Mouse (Mus musculus) layer of hippocampus, adult 18-20 months (tissue): ENCODE results near the gene Serpina3i. TPM values are rescaled to one million over a fixed set of nuclear protein-coding genes. Genes with fewer than 3 reads are reported as not detected.
"Not testable (repeated sequence)": the region's sequence is repeated elsewhere in the genome, so short reads cannot be mapped to it uniquely, and the experiment has no call there.

Experiments used
- DNase-seq, 2 experiments: peaks; one replicate each; pipeline ENCODE4 v3.0.0; 2022; ENCODE audit warnings: low spot score in 2 of 2
- long read RNA-seq: library from polyadenylated mRNA; stranded (forward); transcript quantifications from one replicate; pipeline ENCODE4 v2.0.0, GENCODE M21; 2021
- total RNA-seq, 2 experiments: library from RNA; stranded (reverse); gene quantifications; 2 replicates each; pipeline ENCODE4 v1.2.3; 2021

The Serpina3i gene
- under 1 TPM; 0.79 to 0.84 TPM for total RNA-seq
- long read RNA-seq = 0 reads

DNA sequence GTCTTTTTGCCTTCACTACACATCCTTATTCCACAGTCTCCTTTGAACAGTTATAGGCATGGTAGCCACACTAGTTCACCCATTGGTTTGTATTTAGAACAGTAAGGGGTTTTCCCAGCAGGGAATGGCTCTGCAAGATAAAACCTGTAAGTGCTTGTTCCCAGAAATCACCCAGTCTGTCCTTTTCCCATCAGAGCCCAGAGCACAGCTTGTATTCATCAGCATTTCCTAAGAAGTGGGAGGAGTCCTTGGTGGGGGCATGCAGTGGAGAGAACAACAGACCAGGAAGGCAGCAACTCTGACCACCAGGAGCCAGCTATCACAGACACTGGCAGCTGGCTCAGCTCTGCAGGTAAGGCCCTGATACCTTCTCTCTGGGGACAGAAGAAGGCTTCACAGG is at the start of gene Serpina3i:
Gene Serpina3i (plus strand): TSS at position 260 of the 400 bp plus-strand sequence.
- DNase-seq = no peak

DNA sequence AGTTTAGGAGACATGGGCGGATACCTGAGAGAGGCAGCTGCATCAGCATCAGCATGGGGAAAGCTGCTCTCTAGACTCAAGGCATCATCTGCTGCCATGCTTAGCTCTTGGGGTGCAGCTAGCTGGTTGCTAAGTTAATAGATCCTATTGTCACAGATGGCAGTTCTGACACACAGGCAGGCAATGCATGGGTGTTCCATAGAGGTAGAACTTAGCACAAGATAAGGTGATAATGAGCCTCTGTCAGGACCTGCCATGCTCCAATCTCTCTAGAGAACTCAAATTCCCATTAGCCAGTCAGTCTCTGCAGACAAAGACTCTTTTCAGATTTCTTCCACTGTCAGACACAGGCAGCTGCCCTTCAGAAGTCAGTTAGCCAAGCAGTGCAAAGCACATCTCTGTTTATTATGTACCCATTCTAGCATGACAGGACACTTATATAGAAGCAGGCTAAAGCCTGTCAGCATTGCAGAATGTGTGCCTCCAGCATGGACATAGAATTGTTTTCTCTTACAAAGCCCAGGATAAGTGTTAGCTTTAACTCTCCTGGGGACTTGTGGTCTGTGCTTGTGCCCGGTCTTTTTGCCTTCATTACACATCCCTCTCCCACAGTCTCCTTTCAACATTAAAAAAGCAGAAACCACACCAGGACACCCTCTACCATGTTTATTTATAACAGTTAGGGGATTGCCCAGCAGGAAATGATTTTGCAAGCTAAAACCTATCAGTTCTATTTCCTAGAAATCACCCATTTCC is 49.1 kb upstream of the Serpina3i start:
- DNase-seq = peak in 1 of 2 experiments; percentile 51

DNA sequence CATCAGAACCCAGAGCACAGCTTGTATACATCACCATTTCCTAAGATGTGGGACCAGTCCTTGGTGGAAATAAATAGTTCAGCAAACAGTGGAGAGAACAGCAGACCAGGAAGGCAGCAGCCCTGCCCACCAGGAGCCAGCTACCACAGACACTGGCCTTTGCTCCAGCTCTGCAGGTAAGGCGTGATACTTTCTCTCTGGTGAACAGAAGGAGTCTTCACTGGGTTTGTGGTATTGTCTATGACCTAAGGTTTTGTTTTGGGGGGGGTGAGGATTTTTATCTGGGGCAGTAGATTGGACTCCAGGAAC is 48.5 kb upstream of the Serpina3i start, which contains the start of gene Serpina3f:
Gene Serpina3f (plus strand): TSS at position 100 of the 309 bp plus-strand sequence.
- no peak for DNase-seq

DNA sequence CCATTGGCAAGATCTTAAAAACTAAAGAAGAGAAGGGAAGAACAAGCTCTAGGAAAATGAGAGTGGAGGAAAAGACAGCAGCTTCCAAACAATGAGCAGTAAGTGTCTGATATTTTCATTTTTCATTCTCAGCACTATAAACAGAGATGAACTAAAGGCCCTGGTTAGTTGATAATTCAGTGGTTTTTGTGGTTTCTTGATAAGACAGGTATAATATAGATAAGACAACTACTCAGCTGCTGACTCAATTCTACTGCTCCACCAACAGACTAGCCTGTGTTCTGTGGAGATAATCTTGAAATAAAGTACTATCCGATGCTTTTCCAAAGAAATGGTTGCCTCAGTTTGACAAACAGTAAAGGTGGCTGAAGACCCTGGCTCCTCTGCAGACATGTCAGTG is 47.7 kb upstream of the Serpina3i start:
- no peak for DNase-seq

DNA sequence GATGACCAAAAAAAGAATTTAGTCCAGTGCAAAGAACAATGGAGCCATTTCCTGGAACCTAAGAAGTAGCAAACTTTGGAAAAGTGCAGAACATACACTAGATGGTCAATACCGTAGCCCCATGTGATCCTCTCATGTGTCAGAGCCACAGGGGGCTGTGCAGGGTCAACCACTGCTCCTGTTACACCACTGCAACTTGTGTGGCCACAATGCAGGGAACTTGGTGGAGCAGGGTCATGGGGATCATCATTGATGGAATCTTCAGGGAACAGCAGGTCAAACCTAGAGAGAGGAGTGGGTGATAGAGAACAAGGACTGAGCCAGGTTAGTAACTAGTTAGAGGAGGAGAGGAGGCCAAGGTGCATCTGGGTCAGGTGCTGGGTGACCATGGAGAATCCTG is 41.3 kb upstream of the Serpina3i start:
- no peak for DNase-seq

DNA sequence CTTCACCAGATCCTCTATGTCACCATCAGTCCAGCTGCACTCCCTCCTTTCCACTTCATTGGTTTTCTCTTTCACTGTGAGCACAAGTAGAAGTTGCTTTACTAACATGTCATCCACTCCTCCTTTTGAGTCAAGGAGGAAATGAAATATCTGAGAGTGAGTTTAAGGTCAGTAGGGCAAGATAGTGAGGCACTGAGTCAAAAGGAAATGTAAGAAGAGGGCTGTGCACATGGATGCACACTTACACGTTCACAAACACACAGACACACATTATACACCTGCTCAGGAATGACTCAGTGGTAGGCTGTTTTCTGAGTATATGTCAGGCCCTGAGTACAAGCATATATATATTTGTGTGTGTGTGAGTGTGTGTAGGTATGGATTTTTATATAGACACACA is 39.2 kb upstream of the Serpina3i start:
- no peak for DNase-seq

DNA sequence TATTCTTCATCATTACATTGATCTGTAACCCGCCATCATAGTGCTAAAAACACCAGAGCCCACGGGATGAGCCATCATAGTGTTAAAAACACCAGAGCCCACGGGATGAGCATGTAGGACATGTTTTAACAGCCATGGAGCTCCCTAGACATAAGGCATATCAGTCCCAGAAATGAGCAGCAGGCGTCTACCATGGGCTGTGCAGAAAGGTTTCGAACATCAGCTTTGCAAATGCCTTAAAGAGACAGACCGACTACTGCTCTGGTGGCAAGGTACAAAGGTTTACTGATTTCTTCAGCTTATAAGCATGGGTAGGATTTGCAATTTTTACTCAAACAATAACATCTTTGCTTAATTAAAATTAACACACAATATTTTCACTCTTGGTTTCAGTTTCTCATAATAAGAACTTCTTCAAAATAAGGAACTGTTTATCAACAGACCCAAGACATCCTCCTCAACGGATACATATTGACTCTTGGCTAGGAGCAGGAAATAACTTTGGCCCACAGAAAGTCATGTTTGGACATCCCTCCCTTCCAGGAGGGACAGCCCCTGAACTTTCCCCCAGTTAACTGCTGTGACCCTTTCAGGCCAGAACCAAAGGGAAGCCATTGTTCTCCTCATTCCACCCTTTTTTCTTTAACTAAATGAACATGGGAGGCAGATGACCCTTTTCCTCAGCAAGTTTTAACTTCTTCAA is 38.2 kb upstream of the Serpina3i start:
- no peak for DNase-seq

DNA sequence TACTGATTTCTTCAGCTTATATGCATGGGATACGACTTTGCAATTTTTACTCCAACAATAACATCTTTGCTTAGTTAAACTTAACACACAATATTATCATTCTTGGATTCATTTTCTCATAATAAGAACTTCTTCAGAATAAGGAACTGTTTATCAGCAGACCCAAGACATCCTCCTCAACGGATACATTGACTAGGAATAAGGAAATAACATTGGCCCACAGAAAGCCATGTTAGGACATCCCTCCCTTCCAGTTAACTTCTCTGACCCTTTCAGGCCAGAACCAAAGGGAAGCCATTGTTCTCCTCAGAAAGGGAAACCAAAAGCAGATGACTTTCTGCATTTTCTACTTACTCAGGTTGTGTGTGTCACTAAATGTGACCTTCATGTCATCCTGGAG is 32.2 kb upstream of the Serpina3i start:
- DNase-seq = no peak

DNA sequence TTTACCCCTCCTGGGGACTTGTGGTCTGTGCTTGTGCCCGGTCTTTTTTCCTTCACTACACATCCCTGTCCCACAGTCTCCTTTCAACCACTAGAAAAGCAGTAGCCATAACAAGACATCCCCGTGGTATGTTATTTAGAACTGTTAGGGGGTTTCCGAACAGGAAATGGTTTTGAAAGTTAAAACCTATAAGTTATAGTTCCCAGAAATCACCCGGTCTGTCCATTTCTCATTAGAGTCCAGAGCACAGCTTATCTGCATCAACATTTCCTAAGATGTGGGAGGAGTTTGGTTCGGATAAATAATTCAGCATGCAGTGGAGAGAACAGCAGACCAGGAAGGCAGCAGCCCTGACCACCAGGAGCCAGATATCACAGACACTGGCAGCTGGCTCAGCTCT is 27.0 kb upstream of the Serpina3i start, which contains the start of gene Serpina3g:
Gene Serpina3g (plus strand): TSS at position 331 of the 400 bp plus-strand sequence.
- DNase-seq = no peak

DNA sequence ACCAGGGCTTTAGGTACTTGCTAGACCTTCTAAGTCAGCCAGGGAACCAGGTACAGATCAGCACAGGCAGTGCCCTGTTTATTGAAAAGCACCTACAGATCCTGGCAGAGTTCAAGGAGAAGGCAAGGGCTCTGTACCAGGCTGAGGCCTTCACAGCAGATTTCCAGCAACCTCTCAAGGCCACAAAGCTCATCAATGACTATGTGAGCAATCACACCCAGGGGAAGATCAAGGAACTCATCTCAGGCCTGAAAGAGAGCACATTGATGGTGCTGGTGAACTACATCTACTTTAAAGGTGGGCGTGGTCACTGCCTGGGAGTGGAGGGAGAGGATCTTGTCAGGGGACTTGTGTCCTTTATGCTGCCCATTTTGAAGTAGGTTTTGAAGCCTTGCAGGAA is 24.9 kb upstream of the Serpina3i start:
- not testable (repeated sequence) for DNase-seq

DNA sequence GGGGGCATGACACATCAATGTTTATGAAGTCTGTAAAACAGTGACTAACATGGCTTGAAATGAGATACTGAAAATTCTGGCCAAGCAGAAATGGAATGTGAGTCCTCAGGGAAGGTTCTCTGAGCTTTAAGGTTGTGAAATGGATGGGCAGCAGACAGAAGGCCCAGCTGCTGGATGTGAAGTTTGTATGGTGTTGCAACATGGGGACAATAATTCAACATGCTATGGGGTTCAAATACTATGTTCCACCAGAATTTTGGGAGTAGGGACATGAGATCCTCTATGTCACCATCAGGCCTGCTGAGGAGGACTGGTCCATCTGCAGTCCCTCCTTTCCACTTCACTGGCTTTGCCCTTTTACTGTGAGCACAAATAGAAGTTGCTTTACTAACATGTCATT is 19.6 kb upstream of the Serpina3i start:
- DNase-seq = no peak

DNA sequence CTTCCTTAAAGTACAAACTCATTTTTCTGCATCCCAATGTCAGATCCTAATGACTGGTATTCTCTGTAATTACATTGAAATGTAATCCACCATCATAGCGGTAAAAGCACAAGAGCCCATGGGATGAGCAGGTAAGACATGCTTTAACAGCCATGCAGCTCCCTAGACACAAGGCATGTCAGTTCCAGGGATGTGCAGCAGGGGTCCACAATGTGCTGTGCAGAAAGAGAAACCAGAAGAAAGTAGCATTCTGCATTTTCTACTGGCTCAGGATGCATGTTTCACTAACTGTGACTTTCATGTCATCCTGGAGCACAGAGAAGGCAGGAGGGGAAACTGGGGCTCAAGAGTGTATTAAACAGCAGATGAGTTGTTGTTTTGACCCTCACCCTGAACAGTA is 17.8 kb upstream of the Serpina3i start:
- DNase-seq = peak; percentile 14 to 54

DNA sequence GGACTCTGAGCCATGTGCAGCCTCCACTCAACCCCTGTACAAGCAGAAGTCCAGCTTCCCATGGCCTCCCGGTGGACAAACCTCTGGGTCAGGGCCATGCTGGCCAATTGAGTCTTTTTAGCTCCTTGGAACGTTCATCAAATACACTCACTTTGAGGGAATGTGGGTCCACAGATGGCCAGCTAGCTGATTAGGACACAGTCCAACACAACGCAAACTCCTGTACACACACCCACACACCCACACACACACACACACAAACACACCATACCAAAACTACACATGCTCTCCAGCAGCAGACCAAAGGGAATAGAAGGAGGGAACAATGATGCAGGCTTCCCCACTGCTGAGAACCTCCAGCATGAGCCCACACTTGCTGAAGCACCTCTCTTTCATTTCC is 17.3 kb upstream of the Serpina3i start:
- peak; percentile 6 to 37 for DNase-seq

DNA sequence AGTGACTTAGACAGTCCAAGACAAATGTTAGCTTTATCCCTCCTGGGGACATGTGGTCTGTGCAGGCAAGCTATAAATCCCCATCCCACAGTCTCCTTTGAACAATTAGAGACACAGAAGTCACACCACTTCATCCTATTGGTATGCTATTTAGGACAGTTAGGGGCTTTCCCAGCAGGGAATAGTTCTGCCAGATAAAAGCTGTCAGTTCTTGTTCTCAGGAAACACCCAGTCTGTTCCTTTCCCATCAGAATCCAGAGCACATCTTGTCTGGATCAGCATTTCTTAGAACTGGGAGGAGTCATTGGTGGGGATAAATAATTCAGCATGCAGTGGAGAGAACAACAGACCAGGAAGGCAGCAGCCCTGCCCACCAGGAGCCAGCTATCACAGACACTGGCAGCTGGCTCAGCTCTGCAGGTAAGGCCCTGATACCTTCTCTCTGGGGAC is 15.3 kb upstream of the Serpina3i start:
- DNase-seq = peak in 1 of 2 experiments; percentile 34

DNA sequence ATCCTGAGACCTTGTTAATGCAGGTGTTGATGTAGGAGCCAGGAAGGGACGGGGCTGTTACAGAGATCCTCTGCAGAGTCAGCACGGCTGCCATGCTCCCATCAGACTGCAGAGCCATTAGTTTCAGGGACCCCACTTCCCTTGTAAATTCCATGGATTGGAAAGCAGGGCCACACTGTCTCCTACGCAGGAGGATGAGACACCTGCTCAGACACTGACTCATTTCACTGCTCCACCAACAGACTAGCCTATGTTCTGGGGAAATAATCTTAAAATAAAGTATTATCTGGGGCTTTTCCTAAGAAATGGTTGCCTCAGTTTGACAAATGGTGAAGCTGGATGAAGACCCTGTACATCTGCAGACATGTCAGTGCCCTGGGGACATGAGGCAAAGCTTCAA is 14.7 kb upstream of the Serpina3i start:
- DNase-seq = peak; percentile 7 to 35

DNA sequence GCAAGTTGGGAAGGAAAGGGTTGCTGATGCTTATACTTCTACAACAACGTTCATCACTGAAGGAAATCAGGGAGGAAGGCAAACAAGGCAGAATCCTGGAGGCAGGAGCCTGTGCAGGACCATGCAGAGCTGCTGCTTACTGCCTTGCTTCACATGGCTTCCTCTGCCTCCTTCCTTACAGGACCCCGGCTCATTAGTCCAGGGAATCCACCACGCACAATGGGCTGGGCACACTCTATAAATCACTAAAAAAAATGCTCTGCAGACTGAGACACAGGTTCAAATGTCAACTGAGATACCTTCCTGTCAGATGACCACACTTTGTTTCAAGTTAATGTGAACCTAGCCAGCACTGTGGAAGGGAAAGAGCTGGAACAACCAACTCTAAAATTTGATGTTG is 1.9 kb upstream of the Serpina3i start:
- no peak for DNase-seq

DNA sequence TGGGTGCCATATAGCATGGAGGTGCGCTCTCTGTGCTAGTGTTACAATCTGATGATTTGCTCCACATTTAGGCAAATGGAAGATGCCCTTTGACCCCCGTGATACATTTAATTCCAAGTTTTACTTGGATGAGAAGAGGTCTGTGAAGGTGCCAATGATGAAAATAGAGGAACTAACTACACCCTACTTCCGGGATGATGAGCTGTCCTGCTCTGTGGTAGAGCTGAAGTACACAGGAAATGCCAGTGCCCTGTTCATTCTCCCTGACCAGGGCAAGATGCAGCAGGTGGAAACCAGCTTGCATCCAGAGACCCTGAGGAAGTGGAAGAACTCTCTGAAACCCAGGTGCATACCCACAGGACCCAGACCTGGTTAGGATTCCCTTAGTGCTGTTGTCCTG is 3.5 kb downstream of the Serpina3i start:
- no peak for DNase-seq

DNA sequence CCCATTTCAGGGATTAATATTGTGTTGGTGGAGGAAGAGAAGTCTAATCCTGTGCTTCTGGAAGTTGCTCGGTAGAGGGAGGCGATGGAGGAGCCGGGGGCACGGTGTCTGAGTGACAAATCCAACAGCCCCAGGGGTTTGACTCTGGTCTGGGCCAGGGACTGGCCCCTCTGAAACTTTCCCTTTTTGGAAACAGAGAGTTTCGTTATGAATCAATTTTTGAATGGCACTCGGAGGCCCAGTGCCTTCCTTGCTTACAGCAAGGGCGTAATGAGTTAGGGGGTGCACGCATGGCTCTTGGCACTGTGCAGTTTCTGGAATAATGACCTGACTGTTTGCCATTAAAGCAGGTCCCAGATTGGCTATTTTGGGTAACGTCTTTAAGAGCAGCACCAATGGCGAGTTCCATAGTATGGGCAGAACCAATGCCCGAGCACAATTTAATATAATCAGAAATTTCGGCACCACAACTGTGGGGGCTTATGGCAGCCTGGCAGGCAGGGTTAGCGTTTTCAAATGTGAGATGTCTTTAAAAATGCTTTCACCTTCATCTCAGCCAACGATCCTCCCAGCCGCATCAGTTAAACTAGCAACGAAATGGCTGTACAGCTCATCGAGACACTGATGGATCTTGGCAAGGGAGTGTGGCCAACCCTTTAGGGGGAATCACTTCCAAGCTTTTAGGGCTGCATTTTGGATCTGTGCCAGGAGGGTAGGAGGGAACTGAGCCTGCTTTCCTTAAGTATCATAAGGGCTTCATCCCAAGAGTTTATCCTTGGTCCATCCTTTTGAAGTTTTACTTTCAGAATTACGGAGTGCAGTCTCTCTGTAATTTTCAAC is 15.5 kb downstream of the Serpina3i start:
- DNase-seq = no peak

DNA sequence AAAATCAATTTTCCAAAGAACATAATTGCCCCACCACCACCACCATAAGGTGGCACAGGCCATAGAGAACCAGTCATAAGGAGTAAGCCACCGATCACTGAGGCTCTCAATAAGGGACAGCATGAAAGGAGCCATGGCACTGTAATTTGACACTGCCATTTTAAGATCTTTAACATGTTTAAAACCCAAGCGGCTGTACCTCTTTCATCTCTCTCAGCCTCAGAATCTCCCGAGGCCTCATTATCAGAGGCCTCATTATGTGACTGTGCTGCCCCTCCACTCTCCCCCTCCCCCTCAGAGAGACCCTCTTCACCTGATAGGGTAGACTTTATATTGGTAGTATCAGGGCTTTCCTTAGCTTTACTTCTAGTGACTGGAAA is 16.1 kb downstream of the Serpina3i start:
- no peak for DNase-seq

DNA sequence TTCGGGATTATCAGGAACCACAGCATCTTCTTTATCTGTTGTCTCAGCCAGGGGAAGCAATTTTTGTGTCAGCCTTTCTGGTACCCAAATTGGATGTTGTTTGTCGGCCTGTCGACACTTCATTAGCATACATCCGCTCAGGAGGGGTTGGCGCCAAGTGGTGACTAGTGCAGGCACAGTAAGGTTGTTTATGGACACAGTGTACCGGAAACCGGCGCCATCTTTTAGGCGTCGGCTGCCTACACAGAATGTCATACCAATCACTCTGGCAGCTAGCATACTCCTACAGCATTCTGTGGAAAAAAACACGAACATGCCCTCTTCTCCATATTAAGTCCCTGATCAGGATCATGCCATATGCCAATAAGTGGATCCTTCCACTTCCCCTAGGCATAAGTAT is 20.5 kb downstream of the Serpina3i start:
- DNase-seq = peak; percentile 37 to 66

DNA sequence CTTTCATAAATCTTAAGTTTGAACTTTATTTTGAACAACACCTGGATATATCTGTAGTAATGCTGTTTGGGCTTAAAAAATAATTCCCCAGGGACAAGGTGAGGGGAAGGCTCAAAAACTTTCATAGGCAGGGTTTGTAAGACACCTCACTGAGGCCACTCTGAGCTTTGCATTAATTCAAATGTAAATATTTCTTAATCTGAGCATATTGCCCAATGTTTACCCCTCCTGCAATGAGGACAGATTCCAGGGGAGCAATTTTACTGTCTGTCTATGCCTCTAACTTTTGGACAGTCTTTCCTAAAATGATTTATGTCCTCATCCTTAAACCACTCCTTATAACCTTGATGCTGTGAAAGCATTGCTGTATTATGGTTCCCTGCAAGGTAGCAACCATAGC is 25.4 kb downstream of the Serpina3i start:
- DNase-seq = no peak

DNA sequence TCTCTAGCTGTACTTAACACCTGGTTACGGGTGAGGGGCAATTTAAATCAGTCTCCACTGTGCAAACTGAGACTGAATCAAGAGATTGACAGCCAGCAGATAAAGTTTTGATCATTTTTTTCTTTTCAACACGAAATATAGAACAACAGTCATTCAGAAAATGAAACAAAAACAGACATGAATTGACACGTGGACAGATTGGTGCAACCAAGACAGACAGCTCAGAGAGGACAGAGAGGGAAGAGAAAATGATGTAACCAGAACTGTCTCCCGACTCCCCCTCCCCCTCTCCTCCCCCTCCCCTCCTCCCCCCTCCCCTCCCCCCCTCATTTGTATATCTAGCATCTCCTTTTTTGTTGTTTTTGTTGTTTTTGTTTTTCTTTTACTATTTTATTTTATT is 26.9 kb downstream of the Serpina3i start:
- no peak for DNase-seq
